Mouse (Mus musculus) limb, embryonic 15.5 days (tissue): Measurements from ENCODE around the gene Mcrip1. TPM values are rescaled to one million over a fixed set of nuclear protein-coding genes. Genes with fewer than 3 reads are reported as not detected.
"Not testable (repeated sequence)": the region's sequence is repeated elsewhere in the genome, so short reads cannot be mapped to it uniquely, and the experiment has no call there.

Experiments
- ATAC-seq: fragments of 200-750 bp; cut with Nextera tagmentation; 2 replicates; pipeline ENCODE4 v1.8.0; 2017; ENCODE audit warnings: low read depth, moderate TSS enrichment; ENCODE audit not compliant: insufficient number of reproducible peaks, low FRiP score, low TSS enrichment
- H3K27ac ChIP-seq: fragments of 300-500 bp; sonication (generic); 2 replicates; pipeline ENCODE4 v1.5.1; 2015; ENCODE audit warnings: moderate library complexity, mild to moderate bottlenecking, inconsistent platforms
- H3K27me3 ChIP-seq: fragments of 300-500 bp; sonication (generic); 2 replicates; pipeline ENCODE4 v1.6.1; 2015; ENCODE audit warnings: inconsistent platforms
- H3K36me3 ChIP-seq: fragments of 300-500 bp; sonication (generic); 2 replicates; pipeline ENCODE4 v1.6.1; 2015; ENCODE audit warnings: inconsistent platforms
- H3K4me1 ChIP-seq: fragments of 300-500 bp; sonication (generic); 2 replicates; pipeline ENCODE4 v1.6.1; 2015; ENCODE audit warnings: inconsistent platforms
- H3K4me2 ChIP-seq: fragments of 300-500 bp; sonication (generic); 2 replicates; pipeline ENCODE4 v1.6.1; 2015; ENCODE audit warnings: mild to moderate bottlenecking, inconsistent platforms
- H3K4me3 ChIP-seq: fragments of 300-500 bp; sonication (generic); 2 replicates; pipeline ENCODE4 v1.5.1; 2015; ENCODE audit warnings: mild to moderate bottlenecking, inconsistent platforms
- H3K9ac ChIP-seq: fragments of 300-500 bp; sonication (generic); 2 replicates; pipeline ENCODE4 v1.6.1; 2015; ENCODE audit warnings: inconsistent platforms
- H3K9me3 ChIP-seq: fragments of 300-500 bp; sonication (generic); 2 replicates; pipeline ENCODE4 v1.6.1; 2016; ENCODE audit warnings: inconsistent platforms
- WGBS: fragments of 180-500 bp; shearing (Covaris S2); methylation state at CpG from one replicate; pipeline ENCODE4 v1.1.7; 2015; 5-methylcytosine and 5-hydroxymethylcytosine counted together
- polyA plus RNA-seq: library from polyadenylated mRNA; unstranded; fragments of >200 nt; fragmentation: Nextera tagmentation; extraction: Ambion mirVana; gene quantifications from 2 replicates; pipeline ENCODE4 v1.2.1, GENCODE M21; 2015

Gene Mcrip1
- polyA plus RNA-seq, 1 experiment from 2014 or later: 239 TPM

DNA sequence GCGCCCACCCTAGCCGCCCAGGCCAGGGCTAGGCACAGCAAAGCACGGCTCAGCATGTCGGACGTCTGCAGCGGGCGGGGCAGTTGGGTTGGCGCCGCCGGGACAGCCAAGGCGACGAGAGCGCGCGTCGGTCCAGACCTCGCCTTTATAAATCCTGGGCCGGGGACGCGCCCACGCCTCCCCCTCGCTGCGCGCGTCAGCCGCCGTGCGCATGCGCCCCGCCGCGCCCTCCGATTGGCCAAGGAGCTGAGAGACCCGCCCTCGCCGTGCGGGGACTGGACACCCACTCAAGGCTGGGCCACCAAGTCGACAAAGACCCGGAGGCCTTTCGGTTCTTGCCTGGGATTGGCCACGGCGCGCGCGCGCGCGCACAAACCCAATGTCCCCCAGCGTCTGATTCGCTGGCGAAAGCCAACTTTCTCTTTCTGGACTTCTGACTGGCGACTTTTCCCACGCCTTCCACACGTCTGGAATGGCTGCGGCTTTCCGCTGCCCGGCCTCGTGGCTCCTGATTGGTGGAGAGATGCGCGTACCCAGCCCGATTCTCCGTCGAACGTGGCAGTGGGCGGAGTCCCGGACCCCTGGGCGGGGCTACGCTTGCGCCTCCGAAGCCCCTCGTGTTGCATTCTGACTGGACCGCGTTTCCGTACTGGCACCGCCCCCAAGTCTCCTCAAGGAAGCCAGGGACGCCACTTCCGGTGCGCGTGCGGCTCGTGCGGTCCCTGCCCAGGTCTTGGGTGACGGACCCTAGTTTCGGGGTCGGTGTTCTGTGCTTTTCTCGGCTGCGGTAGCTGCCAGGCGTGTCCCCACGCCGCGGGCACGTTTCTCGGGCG lies 23.4 kb upstream of the Mcrip1 start, which contains the start of gene P4hb:
P4hb (minus strand) TSS at position 502 of the 833 bp plus-strand sequence.
- H3K27me3 ChIP-seq: no peaks in the 10 kb centered on the region
- ATAC-seq: peak; percentile 96
- peak within 1 kb of the TSS; percentile 80 for H3K4me3 ChIP-seq
- H3K27ac ChIP-seq: peak within 1 kb of the TSS; percentile 97
- under 1% methylated on average over 94 of the region's 94 CpGs for WGBS
- peak within 1 kb of the TSS; percentile 94 for H3K9ac ChIP-seq
- peak within 1 kb of the TSS; percentile 76 for H3K4me2 ChIP-seq
- peaks cover 28% of the 10 kb centered on the region for H3K4me1 ChIP-seq
- H3K36me3 ChIP-seq: peaks cover 40% of the 10 kb centered on the region
- no peaks in the 10 kb centered on the region for H3K9me3 ChIP-seq

DNA sequence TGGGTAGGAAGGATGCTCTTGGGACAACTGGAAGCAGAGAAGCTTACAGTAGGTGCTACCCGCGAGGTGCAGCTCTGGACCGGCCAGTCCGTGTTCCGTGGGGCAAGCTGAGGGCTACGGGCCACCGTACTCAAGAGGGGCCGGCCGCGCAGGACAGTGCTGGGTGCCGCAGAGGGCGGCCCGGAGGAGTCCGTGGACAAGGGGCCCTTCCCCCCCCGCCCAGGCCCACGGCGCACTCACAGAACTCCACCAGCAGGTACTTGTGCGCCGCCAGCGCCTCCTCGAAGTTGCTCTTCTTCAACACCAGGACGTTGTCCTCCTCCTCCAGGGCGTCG lies 22.9 kb upstream of the Mcrip1 start:
- Histone ChIP-seq H3K4me3 (peak overlapping the region; percentile 80), H3K4me1 (peaks cover 28% of the 10 kb centered on the region), H3K27ac (peak overlapping the region; percentile 97), H3K9ac (peak overlapping the region; percentile 94), H3K9me3 (no peaks in the 10 kb centered on the region), H3K27me3 (no peaks in the 10 kb centered on the region), H3K36me3 (peaks cover 40% of the 10 kb centered on the region), H3K4me2 (peak overlapping the region; percentile 76)
- 0% methylated on average over 23 of the region's 24 CpGs for WGBS
- ATAC-seq: peak; percentile 8; the same call in 1 of the 2 replicates

DNA sequence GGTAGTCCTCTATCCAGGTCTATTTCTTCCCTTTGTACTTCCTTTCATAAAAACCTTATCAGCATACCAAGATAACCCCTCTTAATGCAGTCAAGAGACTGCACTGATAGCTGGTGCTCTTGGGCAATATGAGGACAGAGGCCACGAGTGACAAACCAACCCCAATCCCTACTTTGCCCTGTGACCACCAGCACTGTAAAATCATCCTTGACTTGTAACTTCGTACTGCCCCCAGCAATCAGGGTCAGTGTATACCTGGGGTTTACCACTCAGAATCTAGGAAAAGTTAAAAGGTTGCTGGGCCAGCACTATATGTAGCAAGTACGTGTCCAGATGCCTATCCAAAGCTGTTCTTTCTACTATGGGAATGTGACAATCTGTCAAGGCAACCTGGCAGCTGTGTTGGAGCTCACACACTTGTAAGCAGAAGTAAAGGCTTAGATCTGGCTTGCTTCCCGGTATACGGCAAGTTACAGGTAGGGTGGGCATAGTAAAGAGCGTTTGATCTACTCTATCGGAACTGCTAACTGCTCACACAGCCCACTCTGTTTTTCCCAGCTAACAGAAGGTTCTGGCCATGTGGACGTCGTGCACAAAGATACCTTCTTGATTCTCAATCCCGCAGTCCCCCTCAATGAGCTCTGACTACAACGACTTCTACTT lies 22.4 kb upstream of the Mcrip1 start:
- Histone ChIP-seq H3K36me3 (peaks cover 40% of the 10 kb centered on the region), H3K9me3 (no peaks in the 10 kb centered on the region), H3K4me2 (peak overlapping the region; percentile 76), H3K27ac (peak overlapping the region; percentile 97), H3K4me3 (peak overlapping the region; percentile 80), H3K9ac (peak overlapping the region; percentile 94), H3K27me3 (no peaks in the 10 kb centered on the region), H3K4me1 (peaks cover 28% of the 10 kb centered on the region)
- 8% methylated on average over 11 of the region's 11 CpGs for WGBS
- no peak for ATAC-seq

- Histone ChIP-seq H3K9ac (peak overlapping the region; percentile 94), H3K36me3 (peaks cover 46% of the 10 kb centered on the region), H3K4me3 (peak overlapping the region; percentile 80), H3K4me2 (peak overlapping the region; percentile 76), H3K27ac (no peak overlapping the region), H3K4me1 (peaks cover 28% of the 10 kb centered on the region), H3K9me3 (no peaks in the 10 kb centered on the region), H3K27me3 (no peaks in the 10 kb centered on the region)
- WGBS: 71% methylated on average over 3 of the region's 3 CpGs
- no peak for ATAC-seq
These were observed 21.6 kb upstream of the Mcrip1 start for GRCm38 (mm10) chr11:120571122-120571521.

DNA sequence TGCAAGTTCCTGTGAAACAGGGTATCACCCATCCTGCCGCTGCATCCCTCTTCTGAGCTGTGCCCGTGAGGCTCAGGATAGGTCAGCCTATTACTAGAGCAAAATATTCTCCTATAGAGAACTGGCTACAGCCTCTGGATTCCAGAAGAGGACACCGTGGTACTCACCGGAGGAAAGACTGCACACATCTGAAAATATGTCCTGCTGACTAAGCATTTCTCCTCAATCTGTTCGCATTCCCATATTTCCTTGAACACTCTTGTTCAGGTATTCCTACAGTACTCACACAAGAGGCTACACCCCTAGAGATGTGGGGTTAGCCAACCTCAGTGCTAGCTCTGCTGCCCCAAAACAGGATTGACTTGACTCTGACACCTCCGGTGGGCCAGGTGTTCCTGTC lies 18.8 kb upstream of the Mcrip1 start:
- Histone ChIP-seq H3K27ac (no peak overlapping the region), H3K9me3 (no peaks in the 10 kb centered on the region), H3K4me3 (no peak overlapping the region), H3K4me1 (peaks cover 20% of the 10 kb centered on the region), H3K27me3 (no peaks in the 10 kb centered on the region), H3K4me2 (no peak overlapping the region), H3K36me3 (peaks cover 73% of the 10 kb centered on the region), H3K9ac (no peak overlapping the region)
- ATAC-seq: no peak
- WGBS: 88% methylated on average over 6 of the region's 6 CpGs

GRCm38 (mm10) chr11:120565114-120565513 lies 15.6 kb upstream of the Mcrip1 start:
- H3K4me3 ChIP-seq: no peak overlapping the region
- no peaks in the 10 kb centered on the region for H3K27me3 ChIP-seq
- 84% methylated on average over 9 of the region's 9 CpGs for WGBS
- H3K9ac ChIP-seq: no peak overlapping the region
- peaks cover 92% of the 10 kb centered on the region for H3K36me3 ChIP-seq
- ATAC-seq: no peak
- H3K9me3 ChIP-seq: no peaks in the 10 kb centered on the region
- H3K4me1 ChIP-seq: peaks cover 5% of the 10 kb centered on the region
- H3K27ac ChIP-seq: no peak overlapping the region
- H3K4me2 ChIP-seq: no peak overlapping the region

- H3K4me2 ChIP-seq: no peak overlapping the region
- H3K27ac ChIP-seq: no peak overlapping the region
- peaks cover 91% of the 10 kb centered on the region for H3K36me3 ChIP-seq
- H3K4me3 ChIP-seq: no peak overlapping the region
- H3K4me1 ChIP-seq: no peaks in the 10 kb centered on the region
- no peak for ATAC-seq
- no peaks in the 10 kb centered on the region for H3K9me3 ChIP-seq
- no peak overlapping the region for H3K9ac ChIP-seq
- H3K27me3 ChIP-seq: no peaks in the 10 kb centered on the region
- 95% methylated on average over 13 of the region's 13 CpGs for WGBS
These were observed 13.4 kb upstream of the Mcrip1 start for GRCm38 (mm10) chr11:120562949-120563348.

DNA sequence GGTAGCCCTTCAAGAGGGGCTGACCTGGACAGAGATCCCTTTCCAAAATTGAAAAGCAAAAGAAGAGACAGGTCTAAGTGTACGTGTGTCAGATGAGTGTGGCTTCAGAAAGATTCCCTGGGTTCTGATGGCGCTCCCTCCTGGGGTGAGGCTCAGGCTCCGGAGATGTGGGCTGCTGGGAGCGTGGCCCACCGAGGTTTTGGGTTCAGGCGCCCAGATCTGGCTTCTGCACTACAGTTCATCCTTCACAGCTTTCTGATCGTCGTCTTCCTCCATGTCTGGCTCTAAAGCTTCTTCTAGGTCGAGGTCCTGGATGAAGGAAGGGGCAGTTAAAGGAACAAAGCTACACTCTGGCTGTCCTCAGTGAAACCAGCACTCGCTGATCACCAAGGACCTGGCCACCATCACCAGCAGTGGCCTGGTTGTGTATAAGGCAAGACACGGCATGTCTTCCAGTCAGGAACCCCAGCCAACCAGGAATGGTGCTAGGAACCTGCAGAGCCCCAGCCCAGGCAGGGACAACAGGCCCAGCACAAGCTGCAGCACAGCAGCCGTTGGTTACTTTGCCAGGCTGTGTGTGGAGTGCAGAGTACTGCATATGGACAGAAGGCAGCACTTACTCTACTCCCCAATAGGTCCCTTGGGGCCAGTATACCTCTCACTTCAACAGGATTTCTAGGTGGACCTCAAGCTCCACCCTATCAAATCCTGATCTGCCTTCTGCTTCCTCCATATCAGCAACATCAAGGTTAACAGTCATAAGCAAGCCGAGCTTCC lies 11.6 kb upstream of the Mcrip1 start:
- Histone ChIP-seq H3K36me3 (peaks cover 75% of the 10 kb centered on the region), H3K27me3 (no peaks in the 10 kb centered on the region), H3K4me3 (no peak overlapping the region), H3K9me3 (no peaks in the 10 kb centered on the region), H3K9ac (no peak overlapping the region), H3K4me2 (no peak overlapping the region), H3K4me1 (no peaks in the 10 kb centered on the region), H3K27ac (no peak overlapping the region)
- no peak for ATAC-seq
- 91% methylated on average over 13 of the region's 13 CpGs for WGBS

DNA sequence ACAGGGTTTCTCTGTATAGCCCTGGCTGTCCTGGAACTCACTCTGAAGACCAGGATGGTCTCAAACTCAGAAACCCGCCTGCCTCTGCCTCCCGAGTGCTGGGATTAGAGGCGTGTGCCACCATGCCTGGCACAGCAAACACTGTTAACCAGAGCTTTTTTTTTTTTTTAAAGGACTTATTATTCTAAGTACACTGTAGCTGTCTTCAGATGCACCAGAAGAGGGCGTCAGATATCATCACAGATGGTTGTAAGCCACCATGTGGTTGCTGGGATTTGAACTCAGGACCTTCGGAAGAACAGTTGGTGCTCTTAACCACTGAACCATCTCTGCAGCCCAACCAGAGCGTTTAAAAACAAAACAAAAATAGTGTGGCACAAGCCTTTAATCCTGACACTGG lies 9.3 kb upstream of the Mcrip1 start:
- peaks cover 52% of the 10 kb centered on the region for H3K36me3 ChIP-seq
- H3K9ac ChIP-seq, H3K4me2 ChIP-seq, H3K27me3 ChIP-seq, H3K27ac ChIP-seq, H3K4me3 ChIP-seq, ATAC-seq, H3K4me1 ChIP-seq, H3K9me3 ChIP-seq: not testable (repeated sequence)
- WGBS: 90% methylated on average over 6 of the region's 6 CpGs

DNA sequence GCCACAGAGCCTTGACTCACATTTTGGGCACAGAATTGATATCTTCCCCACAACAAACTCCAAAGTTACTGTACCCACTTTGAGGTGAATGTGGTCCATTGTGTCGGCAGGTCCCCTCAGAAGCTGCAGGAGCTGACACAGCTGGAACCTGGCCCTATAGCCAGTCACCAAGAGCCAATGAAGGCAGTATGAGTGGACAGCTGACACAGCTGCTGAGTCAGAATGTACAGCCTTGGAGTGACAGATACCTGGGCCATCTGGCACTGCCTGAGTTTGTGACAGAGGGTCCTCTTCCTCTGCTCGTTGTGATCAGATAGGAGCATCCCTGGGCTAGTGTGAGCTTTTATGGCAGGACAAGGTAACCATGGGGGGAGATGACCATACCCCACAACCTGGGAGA lies 5.7 kb upstream of the Mcrip1 start:
- H3K36me3 ChIP-seq: peaks cover 16% of the 10 kb centered on the region
- H3K9me3 ChIP-seq: no peaks in the 10 kb centered on the region
- H3K4me2 ChIP-seq: no peak overlapping the region
- H3K9ac ChIP-seq: no peak overlapping the region
- H3K4me3 ChIP-seq: no peak overlapping the region
- H3K27ac ChIP-seq: no peak overlapping the region
- peaks cover 6% of the 10 kb centered on the region for H3K4me1 ChIP-seq
- no peak for ATAC-seq
- no peaks in the 10 kb centered on the region for H3K27me3 ChIP-seq
- WGBS: 65% methylated on average over 2 of the region's 2 CpGs

GRCm38 (mm10) chr11:120554834-120555233 lies 5.3 kb upstream of the Mcrip1 start:
- WGBS: 76% methylated on average over 7 of the region's 7 CpGs
- Histone ChIP-seq H3K36me3 (peaks cover 12% of the 10 kb centered on the region), H3K27ac (no peak overlapping the region), H3K27me3 (no peaks in the 10 kb centered on the region), H3K9me3 (no peaks in the 10 kb centered on the region), H3K4me2 (no peak overlapping the region), H3K4me1 (peaks cover 10% of the 10 kb centered on the region), H3K4me3 (no peak overlapping the region), H3K9ac (no peak overlapping the region)
- ATAC-seq: no peak

- H3K27me3 ChIP-seq: no peaks in the 10 kb centered on the region
- no peak overlapping the region for H3K9ac ChIP-seq
- no peak overlapping the region for H3K4me3 ChIP-seq
- H3K36me3 ChIP-seq: 0 out of 2 replicates have a peak, but pooled peaks cover 2% of the 10 kb centered on the region
- H3K4me2 ChIP-seq: no peak overlapping the region
- no peak for ATAC-seq
- H3K27ac ChIP-seq: no peak overlapping the region
- WGBS: 72% methylated on average over 5 of the region's 5 CpGs
- peaks cover 22% of the 10 kb centered on the region for H3K4me1 ChIP-seq
- H3K9me3 ChIP-seq: no peaks in the 10 kb centered on the region
These were observed 3.2 kb upstream of the Mcrip1 start for GRCm38 (mm10) chr11:120552736-120553135.
